Mouse (Mus musculus) adrenal gland (tissue): ENCODE data around the gene Zfp866.

Experiments
- intact Hi-C: fragments of 180-260 bp; cut with DNase I; formaldehyde crosslinking; loops from one replicate; pipeline ENCODE4 v1.15.1; 2025

The Zfp866 gene

GRCm38 (mm10) chr8:69717232-69717580 lies 73.8 kb downstream of the Zfp866 start:
- intact Hi-C loops: loop anchor here (2.0 kb wide), 1 partner anchor 92 kb away; the partner anchor contains the start of gene Zfp868

GRCm38 (mm10) chr8:69716403-69717231 lies 74.4 kb downstream of the Zfp866 start:
- intact Hi-C loops: loop anchor here (2.0 kb wide), 1 partner anchor 92 kb away; the partner anchor contains the start of gene Zfp868

- intact Hi-C loops: no loop called here
These were observed 75.6 kb downstream of the Zfp866 start for GRCm38 (mm10) chr8:69715366-69715765.

- intact Hi-C loops: no loop called here
These were observed 77.5 kb downstream of the Zfp866 start for GRCm38 (mm10) chr8:69713516-69713915.
